Mouse (Mus musculus): ENCODE measurements around the gene Ank3. TPM values are rescaled to one million over a fixed set of nuclear protein-coding genes. Genes with fewer than 3 reads are reported as not detected.

Ank3 gene
- polyA plus RNA-seq, 1 experiment from 2014 or later, result 21.6 TPM

- Histone ChIP-seq H3K4me2 (replicated peaks; ENCODE audit: low read depth) (no peak overlapping the region), H3K9me3 (ENCODE audit: control insufficient read depth) (no peaks in the 10 kb centered on the region), H3K27ac (ENCODE audit: low read depth, low read length) (no peak overlapping the region), H3K9ac (ENCODE audit: low read depth, low read length) (no peak overlapping the region), H3K36me3 (ENCODE audit: control insufficient read depth, insufficient read depth) (no peaks in the 10 kb centered on the region), H3K4me1 (replicated peaks; ENCODE audit: control insufficient read depth, insufficient read depth, low read length) (no peaks in the 10 kb centered on the region), H3K27me3 (replicated peaks; ENCODE audit: control insufficient read depth, insufficient read depth, low read length) (no peaks in the 10 kb centered on the region), H3K4me3 (ENCODE audit: low read depth, low read length) (no peak overlapping the region)
- no peak for ATAC-seq
- WGBS, result 60% methylated on average over 9 of the region's 9 CpGs
- no peak for TF ChIP-seq CTCF (IDR thresholded peaks at IDR 0.05; ENCODE audit: low read depth)
Measured at GRCm38 (mm10) chr10:69944845-69945244, 546.3 kb downstream of the Ank3 start.

- Histone ChIP-seq H3K9me3 (ENCODE audit: control insufficient read depth) (no peaks in the 10 kb centered on the region), H3K27ac (ENCODE audit: low read depth, low read length) (no peak overlapping the region), H3K27me3 (replicated peaks; ENCODE audit: control insufficient read depth, insufficient read depth, low read length) (no peaks in the 10 kb centered on the region)
Measured at GRCm38 (mm10) chr10:69945870-69946269, 547.3 kb downstream of the Ank3 start.

GRCm38 (mm10) chr10:69946271-69946670, 547.7 kb downstream of the Ank3 start:
- ATAC-seq, result no peak
- H3K27me3 ChIP-seq (replicated peaks; ENCODE audit: control insufficient read depth, insufficient read depth, low read length), result no peaks in the 10 kb centered on the region
- no peak overlapping the region for H3K4me2 ChIP-seq (replicated peaks; ENCODE audit: low read depth)
- WGBS, result 77% methylated on average over 8 of the region's 8 CpGs
- no peaks in the 10 kb centered on the region for H3K9me3 ChIP-seq (ENCODE audit: control insufficient read depth)
- TF ChIP-seq CTCF (IDR thresholded peaks at IDR 0.05; ENCODE audit: low read depth), result no peak
- H3K4me1 ChIP-seq (replicated peaks; ENCODE audit: control insufficient read depth, insufficient read depth, low read length), result no peaks in the 10 kb centered on the region
- no peak overlapping the region for H3K4me3 ChIP-seq (ENCODE audit: low read depth, low read length)
- no peaks in the 10 kb centered on the region for H3K36me3 ChIP-seq (ENCODE audit: control insufficient read depth, insufficient read depth)
- no peak overlapping the region for H3K9ac ChIP-seq (ENCODE audit: low read depth, low read length)
- no peak overlapping the region for H3K27ac ChIP-seq (ENCODE audit: low read depth, low read length)

More at GRCm38 (mm10) chr10:69945870-69946269, 547.3 kb downstream of the Ank3 start:
- WGBS, result 82% methylated on average over 8 of the region's 8 CpGs
- Histone ChIP-seq H3K9ac (ENCODE audit: low read depth, low read length) (no peak overlapping the region), H3K36me3 (ENCODE audit: control insufficient read depth, insufficient read depth) (no peaks in the 10 kb centered on the region), H3K4me2 (replicated peaks; ENCODE audit: low read depth) (no peak overlapping the region), H3K4me1 (replicated peaks; ENCODE audit: control insufficient read depth, insufficient read depth, low read length) (no peaks in the 10 kb centered on the region), H3K4me3 (ENCODE audit: low read depth, low read length) (no peak overlapping the region)
- no peak for TF ChIP-seq CTCF (IDR thresholded peaks at IDR 0.05; ENCODE audit: low read depth)
- ATAC-seq, result no peak

GRCm38 (mm10) chr10:69947093-69947492, 548.5 kb downstream of the Ank3 start:
- no peaks in the 10 kb centered on the region for H3K27me3 ChIP-seq (replicated peaks; ENCODE audit: control insufficient read depth, insufficient read depth, low read length)
- no peak overlapping the region for H3K4me3 ChIP-seq (ENCODE audit: low read depth, low read length)
- WGBS, result 93% methylated on average over 6 of the region's 6 CpGs
- H3K4me2 ChIP-seq (replicated peaks; ENCODE audit: low read depth), result no peak overlapping the region
- no peak for ATAC-seq
- no peaks in the 10 kb centered on the region for H3K36me3 ChIP-seq (ENCODE audit: control insufficient read depth, insufficient read depth)
- H3K9ac ChIP-seq (ENCODE audit: low read depth, low read length), result no peak overlapping the region
- no peaks in the 10 kb centered on the region for H3K4me1 ChIP-seq (replicated peaks; ENCODE audit: control insufficient read depth, insufficient read depth, low read length)
- no peaks in the 10 kb centered on the region for H3K9me3 ChIP-seq (ENCODE audit: control insufficient read depth)
- no peak overlapping the region for H3K27ac ChIP-seq (ENCODE audit: low read depth, low read length)
- no peak for TF ChIP-seq CTCF (IDR thresholded peaks at IDR 0.05; ENCODE audit: low read depth)

- H3K9ac ChIP-seq (ENCODE audit: low read depth, low read length), result no peak overlapping the region
- H3K4me3 ChIP-seq (ENCODE audit: low read depth, low read length), result no peak overlapping the region
- TF ChIP-seq CTCF (IDR thresholded peaks at IDR 0.05; ENCODE audit: low read depth), result no peak
- no peak overlapping the region for H3K27ac ChIP-seq (ENCODE audit: low read depth, low read length)
- 0 out of 2 replicates have a peak, but pooled peaks cover 7% of the 10 kb centered on the region for H3K36me3 ChIP-seq (ENCODE audit: control insufficient read depth, insufficient read depth)
- ATAC-seq, result no peak
- WGBS, result 83% methylated on average over 11 of the region's 11 CpGs
- H3K9me3 ChIP-seq (ENCODE audit: control insufficient read depth), result no peaks in the 10 kb centered on the region
- no peaks in the 10 kb centered on the region for H3K27me3 ChIP-seq (replicated peaks; ENCODE audit: control insufficient read depth, insufficient read depth, low read length)
- no peak overlapping the region for H3K4me2 ChIP-seq (replicated peaks; ENCODE audit: low read depth)
- H3K4me1 ChIP-seq (replicated peaks; ENCODE audit: control insufficient read depth, insufficient read depth, low read length), result no peaks in the 10 kb centered on the region
Measured at GRCm38 (mm10) chr10:69950236-69950918, 551.8 kb downstream of the Ank3 start.

- Histone ChIP-seq H3K4me1 (replicated peaks; ENCODE audit: control insufficient read depth, insufficient read depth, low read length) (no peaks in the 10 kb centered on the region), H3K4me2 (replicated peaks; ENCODE audit: low read depth) (no peak overlapping the region), H3K27me3 (replicated peaks; ENCODE audit: control insufficient read depth, insufficient read depth, low read length) (no peaks in the 10 kb centered on the region), H3K4me3 (ENCODE audit: low read depth, low read length) (no peak overlapping the region), H3K9ac (ENCODE audit: low read depth, low read length) (no peak overlapping the region), H3K9me3 (ENCODE audit: control insufficient read depth) (no peaks in the 10 kb centered on the region), H3K27ac (ENCODE audit: low read depth, low read length) (no peak overlapping the region), H3K36me3 (ENCODE audit: control insufficient read depth, insufficient read depth) (0 out of 2 replicates have a peak, but pooled peaks cover 9% of the 10 kb centered on the region)
- ATAC-seq, result no peak
- no peak for TF ChIP-seq CTCF (IDR thresholded peaks at IDR 0.05; ENCODE audit: low read depth)
- WGBS, result 89% methylated on average over 9 of the region's 9 CpGs
Measured at GRCm38 (mm10) chr10:69950919-69951236, 552.3 kb downstream of the Ank3 start.

Measured in intestine, postnatal 0 days (tissue).